Mouse (Mus musculus): ENCODE results near the gene Slc1a2. TPM values are rescaled to one million over a fixed set of nuclear protein-coding genes. Genes with fewer than 3 reads are reported as not detected.

Slc1a2 gene
- total RNA-seq (2014; rRNA removed) (77.1 and 82.0 TPM in 2 replicates), polyA plus RNA-seq (2015; fragmentation: Nextera tagmentation; extraction: Ambion mirVana) (8.0 and 18.4 TPM in 2 replicates)

- no peak for TF ChIP-seq CTCF (IDR thresholded peaks at IDR 0.05; ENCODE audit: low read depth)
- Histone ChIP-seq H3K36me3 (ENCODE audit: insufficient read depth) (no peaks in the 10 kb centered on the region), H3K4me3 (ENCODE audit: low read depth, low read length) (peak within 1 kb of the TSS; percentile 71), H3K4me1 (ENCODE audit: insufficient read depth) (peaks cover 15% of the 10 kb centered on the region), H3K9ac (peak within 1 kb of the TSS; percentile 80), H3K9me3 (ENCODE audit: low read length) (no peaks in the 10 kb centered on the region), H3K27me3 (ENCODE audit: insufficient read depth, low read length) (no peaks in the 10 kb centered on the region; the same call in 1 of the 2 replicates), H3K4me2 (ENCODE audit: low read depth) (peak within 1 kb of the TSS; percentile 88), H3K27ac (ENCODE audit: low read depth, low read length) (peak within 1 kb of the TSS; percentile 86)
- DNase-seq (no peak), ATAC-seq (peak; percentile 36)
- under 1% methylated on average over 20 of the region's 20 CpGs for WGBS
These were observed at the start of gene Slc1a2 for GRCm38 (mm10) chr2:102658163-102658660. TSS of gene Slc1a2 (plus strand) at chr2:102658659.

GRCm38 (mm10) chr2:102610485-102610884, 48.0 kb upstream of the Slc1a2 start:
- Histone ChIP-seq H3K36me3 (ENCODE audit: insufficient read depth) (no peaks in the 10 kb centered on the region), H3K9me3 (ENCODE audit: low read length) (no peaks in the 10 kb centered on the region), H3K9ac (no peak overlapping the region), H3K27me3 (ENCODE audit: insufficient read depth, low read length) (no peaks in the 10 kb centered on the region), H3K4me1 (ENCODE audit: insufficient read depth) (no peaks in the 10 kb centered on the region), H3K27ac (ENCODE audit: low read depth, low read length) (no peak overlapping the region), H3K4me3 (ENCODE audit: low read depth, low read length) (no peak overlapping the region), H3K4me2 (ENCODE audit: low read depth) (no peak overlapping the region)
- no peak for DNase-seq
- no peak for TF ChIP-seq CTCF (IDR thresholded peaks at IDR 0.05; ENCODE audit: low read depth)
- 96% methylated on average over 4 of the region's 4 CpGs for WGBS
- no peak for ATAC-seq

- Histone ChIP-seq H3K4me2 (ENCODE audit: low read depth) (no peak overlapping the region), H3K9ac (no peak overlapping the region), H3K27ac (ENCODE audit: low read depth, low read length) (no peak overlapping the region), H3K27me3 (ENCODE audit: insufficient read depth, low read length) (no peaks in the 10 kb centered on the region), H3K36me3 (ENCODE audit: insufficient read depth) (no peaks in the 10 kb centered on the region), H3K4me1 (ENCODE audit: insufficient read depth) (no peaks in the 10 kb centered on the region), H3K4me3 (ENCODE audit: low read depth, low read length) (no peak overlapping the region), H3K9me3 (ENCODE audit: low read length) (no peaks in the 10 kb centered on the region)
- WGBS, result 72% methylated on average over 2 of the region's 2 CpGs
- ATAC-seq, result no peak
- no peak for TF ChIP-seq CTCF (IDR thresholded peaks at IDR 0.05; ENCODE audit: low read depth)
- DNase-seq, result no peak
These were observed 41.8 kb upstream of the Slc1a2 start for GRCm38 (mm10) chr2:102616637-102617036.

DNA sequence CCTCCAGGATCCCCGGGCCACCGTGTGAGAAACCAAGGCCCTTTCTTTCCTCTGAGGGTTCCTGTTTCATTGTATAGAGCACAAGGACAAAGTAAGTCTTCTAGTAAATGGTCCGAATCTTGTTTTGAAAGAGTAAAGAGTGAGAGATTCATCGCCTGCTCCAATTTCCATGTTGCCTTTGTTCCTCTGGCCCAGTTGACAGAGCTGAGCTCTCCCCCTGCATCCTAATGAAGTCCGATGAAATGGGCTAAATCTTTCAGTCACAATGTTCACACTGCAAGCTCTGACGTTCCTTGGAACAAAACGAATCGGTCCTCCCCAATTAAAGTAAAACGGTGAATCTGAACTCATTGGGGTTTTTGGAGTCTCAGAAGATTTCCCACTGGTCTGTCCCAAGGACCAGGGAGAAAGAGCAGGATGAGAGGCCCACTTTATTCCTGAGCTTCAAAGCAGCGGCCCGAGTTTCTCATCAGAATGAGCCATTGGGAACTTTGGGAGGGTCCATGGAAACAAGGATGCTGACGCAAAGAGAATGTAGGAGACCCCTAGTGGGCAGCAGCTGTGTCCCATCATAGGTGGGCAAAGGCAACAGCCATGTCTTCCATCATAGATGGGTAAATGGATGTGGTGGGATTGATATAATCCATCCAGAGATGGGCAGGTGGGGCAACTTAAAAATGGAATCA, 37.6 kb upstream of the Slc1a2 start:
- DNase-seq (peak; percentile 39), ATAC-seq (peak; percentile 92)
- Histone ChIP-seq H3K9me3 (ENCODE audit: low read length) (no peaks in the 10 kb centered on the region), H3K9ac (no peak overlapping the region), H3K4me1 (ENCODE audit: insufficient read depth) (no peaks in the 10 kb centered on the region), H3K27me3 (ENCODE audit: insufficient read depth, low read length) (no peaks in the 10 kb centered on the region), H3K36me3 (ENCODE audit: insufficient read depth) (no peaks in the 10 kb centered on the region), H3K27ac (ENCODE audit: low read depth, low read length) (peak overlapping the region; percentile 64), H3K4me2 (ENCODE audit: low read depth) (no peak overlapping the region), H3K4me3 (ENCODE audit: low read depth, low read length) (no peak overlapping the region)
- no peak for TF ChIP-seq CTCF (IDR thresholded peaks at IDR 0.05; ENCODE audit: low read depth)
- 25% methylated on average over 12 of the region's 12 CpGs for WGBS

DNA sequence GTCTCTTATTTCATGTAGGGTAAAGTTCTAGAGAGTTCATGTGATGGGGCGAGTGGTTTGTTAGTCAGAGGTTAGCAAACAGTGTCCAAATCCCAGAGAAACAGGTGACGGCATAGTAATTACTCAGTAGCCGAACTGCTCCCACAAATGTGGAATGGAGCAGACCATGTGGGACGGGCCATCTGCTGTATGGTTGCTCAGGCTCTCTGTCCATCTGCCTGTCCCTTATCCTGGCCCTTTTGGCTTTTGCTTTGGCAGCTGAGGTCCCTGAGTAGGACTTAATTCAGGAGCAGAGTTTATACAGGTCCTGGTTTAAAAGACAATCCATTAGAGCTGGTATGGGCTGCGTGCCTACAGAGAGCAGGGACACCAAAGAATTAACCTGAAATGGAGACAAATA, 36.3 kb upstream of the Slc1a2 start:
- TF ChIP-seq CTCF (IDR thresholded peaks at IDR 0.05; ENCODE audit: low read depth), result no peak
- Histone ChIP-seq H3K9me3 (ENCODE audit: low read length) (no peaks in the 10 kb centered on the region), H3K4me2 (ENCODE audit: low read depth) (no peak overlapping the region), H3K36me3 (ENCODE audit: insufficient read depth) (no peaks in the 10 kb centered on the region), H3K9ac (no peak overlapping the region), H3K4me3 (ENCODE audit: low read depth, low read length) (no peak overlapping the region), H3K4me1 (ENCODE audit: insufficient read depth) (no peaks in the 10 kb centered on the region), H3K27me3 (ENCODE audit: insufficient read depth, low read length) (no peaks in the 10 kb centered on the region), H3K27ac (ENCODE audit: low read depth, low read length) (no peak overlapping the region)
- WGBS, result 88% methylated on average over 5 of the region's 5 CpGs
- DNase-seq (no peak), ATAC-seq (no peak)

DNA sequence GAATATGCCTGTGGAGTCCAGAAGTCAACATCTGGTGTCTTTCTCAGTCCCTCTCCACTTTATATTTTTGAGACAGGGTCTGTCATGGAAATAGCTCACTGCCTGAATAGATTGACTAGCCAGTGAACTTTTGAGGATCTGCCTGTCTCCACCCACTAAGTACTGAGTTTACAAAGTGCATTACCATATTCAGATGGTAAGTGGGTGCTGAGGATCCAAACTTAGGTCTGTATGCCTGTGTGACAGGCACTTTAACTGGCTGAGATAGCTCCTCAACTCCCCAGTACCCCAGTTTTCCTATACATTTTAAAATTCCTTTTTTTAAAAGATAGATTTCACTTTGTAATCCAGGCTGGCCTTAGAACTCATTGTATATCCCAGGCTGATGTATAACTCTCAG, 35.5 kb upstream of the Slc1a2 start:
- Histone ChIP-seq H3K9ac (no peak overlapping the region), H3K27me3 (ENCODE audit: insufficient read depth, low read length) (no peaks in the 10 kb centered on the region), H3K36me3 (ENCODE audit: insufficient read depth) (no peaks in the 10 kb centered on the region), H3K9me3 (ENCODE audit: low read length) (no peaks in the 10 kb centered on the region), H3K4me1 (ENCODE audit: insufficient read depth) (no peaks in the 10 kb centered on the region), H3K27ac (ENCODE audit: low read depth, low read length) (no peak overlapping the region), H3K4me3 (ENCODE audit: low read depth, low read length) (no peak overlapping the region), H3K4me2 (ENCODE audit: low read depth) (no peak overlapping the region)
- TF ChIP-seq CTCF (IDR thresholded peaks at IDR 0.05; ENCODE audit: low read depth), result no peak
- ATAC-seq (no peak), DNase-seq (no peak)

DNA sequence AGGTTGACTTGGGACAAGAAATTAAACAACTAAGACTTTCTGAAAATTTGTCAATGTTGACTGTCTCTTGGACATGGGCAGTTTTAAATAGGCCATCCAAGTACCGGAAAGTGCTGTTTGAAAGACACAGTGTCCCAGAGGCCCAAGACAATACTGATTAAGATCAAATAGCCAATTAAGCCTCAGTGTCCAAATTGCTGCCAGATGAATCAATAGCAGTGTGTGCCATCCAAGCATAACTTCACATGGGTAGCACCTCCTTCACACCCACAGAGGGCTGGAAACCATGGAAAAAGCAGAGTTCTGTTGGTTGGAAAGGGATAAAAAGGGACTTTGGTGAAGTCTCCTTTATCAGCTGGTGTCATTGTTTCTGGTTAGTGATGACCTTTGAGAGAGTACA, 33.9 kb upstream of the Slc1a2 start:
- H3K27ac ChIP-seq (ENCODE audit: low read depth, low read length), result no peak overlapping the region

More for the DNA sequence above, 33.9 kb upstream of the Slc1a2 start:
- TF ChIP-seq CTCF (IDR thresholded peaks at IDR 0.05; ENCODE audit: low read depth), result no peak
- no peaks in the 10 kb centered on the region for H3K27me3 ChIP-seq (ENCODE audit: insufficient read depth, low read length)
- no peaks in the 10 kb centered on the region for H3K36me3 ChIP-seq (ENCODE audit: insufficient read depth)
- no peaks in the 10 kb centered on the region for H3K4me1 ChIP-seq (ENCODE audit: insufficient read depth)
- H3K4me3 ChIP-seq (ENCODE audit: low read depth, low read length), result no peak overlapping the region
- DNase-seq (no peak), ATAC-seq (no peak)
- no peaks in the 10 kb centered on the region for H3K9me3 ChIP-seq (ENCODE audit: low read length)
- H3K9ac ChIP-seq, result no peak overlapping the region
- no peak overlapping the region for H3K4me2 ChIP-seq (ENCODE audit: low read depth)
- WGBS, result 60% methylated on average over 1 of the region's 1 CpGs

Data from forebrain, postnatal 0 days (tissue).